Mouse (Mus musculus) gonadal fat pad, adult 2 months (tissue): ENCODE data around the gene Cd93. TPM values are rescaled to one million over a fixed set of nuclear protein-coding genes. Genes with fewer than 3 reads are reported as not detected.
A peak's percentile ranks its signal among the peaks of the same experiment; 100 is the strongest.

Source experiments
- DNase-seq: peaks from one replicate; pipeline ENCODE4 v3.0.0-alpha.2; 2012; ENCODE audit warnings: low read depth
- polyA plus RNA-seq: library from polyadenylated mRNA; depleted of rRNA; stranded (reverse); fragments of >200 nt; gene quantifications from 2 replicates; pipeline ENCODE4 v1.2.3, GENCODE M21; 2012; rRNA removed

Gene Cd93
- 16.9 and 20.1 TPM in 2 replicates for polyA plus RNA-seq

DNA sequence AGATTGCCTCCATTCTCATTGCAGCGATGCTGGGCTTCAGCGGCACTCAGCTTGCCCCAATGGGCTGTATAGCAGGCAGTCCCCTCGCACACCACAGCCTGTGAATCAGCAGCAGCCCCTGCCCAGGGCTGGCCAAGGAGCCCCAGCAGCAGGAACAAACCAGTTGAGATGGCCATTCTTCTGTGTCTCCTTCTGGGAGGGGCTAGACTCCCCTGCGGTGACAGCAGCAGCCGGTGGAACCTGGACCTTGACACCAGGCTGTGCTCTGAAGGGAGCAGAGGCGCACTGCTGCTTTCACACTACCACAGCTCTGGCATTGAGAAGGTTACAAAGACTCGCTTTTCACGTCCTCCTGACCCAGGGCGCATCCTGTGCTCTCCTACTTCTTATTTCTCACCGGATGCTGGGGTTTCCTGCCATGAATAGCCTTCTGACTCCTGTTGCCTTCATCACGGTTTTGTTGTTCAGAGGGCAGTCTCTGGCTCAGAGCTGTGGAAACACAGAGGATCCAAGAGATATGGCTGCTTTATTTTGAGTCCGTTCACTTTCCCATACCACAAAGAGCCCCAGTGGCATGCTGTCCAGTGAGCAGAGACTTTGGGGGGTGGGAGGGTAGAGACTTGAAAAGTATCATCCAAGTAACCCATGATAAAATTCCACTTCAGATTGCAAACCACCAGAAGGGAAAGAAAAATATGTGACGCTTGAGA is at the start of gene Cd93:
Gene Cd93 (minus strand): TSS at position 315 of the 710 bp plus-strand sequence.
- DNase-seq, result no peak

DNA sequence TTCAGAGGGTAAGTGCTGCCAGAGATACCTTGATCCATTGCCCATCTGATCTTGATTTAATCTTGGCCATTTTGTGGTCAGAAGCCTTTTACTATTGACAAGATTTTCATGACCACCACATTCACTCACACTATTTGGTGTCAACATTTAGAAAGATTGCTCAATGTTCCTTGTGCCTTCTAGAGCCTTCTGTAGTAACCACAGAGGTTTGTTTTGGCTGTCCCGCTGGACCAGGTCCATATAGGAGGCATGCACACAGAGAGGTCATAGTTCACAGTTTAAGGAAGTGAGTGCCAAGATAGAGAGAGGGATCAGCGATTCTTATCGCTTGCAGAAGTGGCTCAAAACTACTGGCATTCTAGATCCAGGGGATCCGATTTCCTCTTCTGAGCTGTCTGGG is 48.7 kb upstream of the Cd93 start:
- DNase-seq, result peak; percentile 89

DNA sequence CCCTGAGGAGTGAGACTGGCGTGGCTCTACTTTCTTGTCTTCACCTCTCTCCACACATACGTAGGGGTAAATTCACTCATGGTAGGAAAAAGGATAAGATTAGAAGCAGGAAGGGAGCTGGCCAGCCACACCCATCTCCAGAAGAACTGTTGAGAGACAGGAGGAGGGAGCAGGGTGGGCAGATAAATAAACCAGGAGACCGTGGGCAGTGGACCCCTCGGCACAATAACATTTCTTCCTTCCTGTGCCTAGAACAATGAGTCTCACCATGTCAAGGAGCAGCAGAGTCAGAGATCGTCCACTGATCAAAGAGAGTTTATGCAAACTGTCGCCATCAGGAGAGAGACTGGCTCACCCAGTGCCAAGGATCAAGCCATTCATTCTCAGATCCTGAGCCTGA is 46.8 kb upstream of the Cd93 start:
- DNase-seq, result no peak

DNA sequence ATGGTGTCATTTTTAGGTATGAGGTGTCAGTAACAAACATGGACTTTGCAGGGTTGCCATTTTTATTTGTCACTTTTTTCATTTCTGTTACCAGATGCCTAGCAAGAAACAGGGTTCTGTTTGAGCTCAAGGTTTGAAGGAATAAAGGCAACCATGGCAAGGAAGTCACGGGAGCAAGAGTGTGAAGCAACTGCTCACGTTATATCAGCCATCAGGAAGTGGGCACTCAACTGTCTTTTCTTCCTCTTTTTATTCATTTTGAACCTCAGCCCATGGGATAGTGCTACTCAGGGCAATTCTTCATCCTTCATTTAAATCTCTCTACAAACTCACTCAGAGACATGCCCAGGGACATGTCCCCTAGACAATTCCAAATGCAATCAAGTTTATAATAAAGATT is 45.5 kb upstream of the Cd93 start:
- no peak for DNase-seq

DNA sequence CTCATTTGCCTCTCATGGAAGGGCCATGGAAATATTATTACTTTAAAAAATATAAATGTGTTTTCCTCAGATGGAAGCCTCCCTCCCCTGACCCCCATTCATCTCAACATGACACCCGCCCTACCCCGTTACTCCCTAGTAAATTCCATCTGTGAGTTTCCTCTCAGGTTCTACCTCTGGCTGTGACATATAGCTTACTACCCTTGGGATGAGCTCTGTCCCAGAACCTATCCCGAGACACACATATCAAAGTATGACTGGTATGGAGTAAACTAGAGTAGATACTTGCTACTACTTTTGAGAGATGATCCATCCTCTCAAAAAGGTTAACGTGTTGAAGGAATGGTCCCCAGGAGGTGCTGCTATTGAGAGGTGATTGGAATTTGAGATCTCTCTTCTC is 42.2 kb upstream of the Cd93 start:
- no peak for DNase-seq

DNA sequence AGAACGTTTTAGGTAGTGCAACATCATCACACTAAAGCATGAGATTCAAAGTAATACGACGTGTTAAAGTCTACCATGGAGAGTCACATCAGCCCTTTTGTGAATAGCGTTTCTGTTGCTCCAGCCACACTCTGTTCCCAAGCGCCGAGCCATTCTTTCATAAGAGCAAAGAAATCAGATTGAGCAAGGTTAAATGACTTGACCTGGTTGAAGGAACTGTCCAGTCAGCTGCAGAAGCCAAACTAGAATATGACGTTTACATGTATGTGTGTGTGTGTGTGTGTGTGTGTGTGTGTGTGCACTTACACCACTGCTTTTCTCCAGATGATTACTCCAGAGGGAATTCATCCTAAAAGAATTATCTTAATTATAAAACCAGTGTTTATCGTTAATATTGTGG is 37.0 kb upstream of the Cd93 start:
- DNase-seq, result no peak

GRCm38 (mm10) chr2:148478141-148478701 is 34.9 kb upstream of the Cd93 start:
- no peak for DNase-seq

- no peak for DNase-seq
Measured at GRCm38 (mm10) chr2:148477346-148477745, 34.0 kb upstream of the Cd93 start.

GRCm38 (mm10) chr2:148476576-148476975 is 33.2 kb upstream of the Cd93 start:
- DNase-seq, result no peak

- DNase-seq, result no peak
Measured at GRCm38 (mm10) chr2:148475879-148476495, 32.6 kb upstream of the Cd93 start.

DNA sequence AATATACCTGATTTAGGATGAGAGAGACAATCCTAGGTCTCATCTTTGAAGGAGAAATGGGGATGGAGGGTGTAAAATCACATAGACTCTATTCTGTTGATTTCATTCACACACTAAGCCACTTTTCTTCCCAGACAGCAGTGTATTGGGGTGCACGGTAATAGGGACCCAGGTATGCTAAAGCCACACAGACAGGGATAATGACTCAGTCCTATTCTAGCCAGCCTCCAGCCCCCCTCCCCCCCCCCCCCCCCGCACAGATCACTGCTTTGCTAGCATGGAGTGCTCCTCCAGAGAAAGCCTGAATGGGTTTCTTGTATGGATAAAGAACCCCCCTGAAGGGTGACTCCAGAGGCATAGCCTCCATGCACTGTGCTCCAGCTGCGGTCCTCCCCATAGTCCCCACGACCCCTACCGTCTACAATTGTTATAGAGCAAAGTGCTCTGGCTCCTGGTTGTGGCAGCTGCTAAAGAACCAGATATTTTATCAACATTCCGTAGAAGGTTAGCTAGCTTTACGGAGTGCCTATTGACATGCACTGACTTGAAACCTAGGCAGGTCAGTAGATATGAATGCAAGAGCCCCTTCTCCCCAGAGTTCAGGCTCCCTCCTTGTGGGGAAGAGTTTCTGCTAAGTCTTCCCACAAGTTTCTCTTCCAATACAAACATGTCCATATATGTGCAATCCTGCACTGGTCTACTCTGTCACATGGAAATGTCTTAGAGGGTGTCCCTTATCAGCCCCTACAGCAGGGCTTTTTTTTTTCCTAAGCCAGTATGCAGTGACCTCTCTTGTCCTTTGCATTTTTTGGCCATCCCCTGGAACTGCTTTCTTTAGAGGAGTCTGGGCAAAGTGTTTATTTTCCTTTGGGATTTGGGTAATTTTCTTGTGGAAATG is 26.2 kb upstream of the Cd93 start:
- no peak for DNase-seq

DNA sequence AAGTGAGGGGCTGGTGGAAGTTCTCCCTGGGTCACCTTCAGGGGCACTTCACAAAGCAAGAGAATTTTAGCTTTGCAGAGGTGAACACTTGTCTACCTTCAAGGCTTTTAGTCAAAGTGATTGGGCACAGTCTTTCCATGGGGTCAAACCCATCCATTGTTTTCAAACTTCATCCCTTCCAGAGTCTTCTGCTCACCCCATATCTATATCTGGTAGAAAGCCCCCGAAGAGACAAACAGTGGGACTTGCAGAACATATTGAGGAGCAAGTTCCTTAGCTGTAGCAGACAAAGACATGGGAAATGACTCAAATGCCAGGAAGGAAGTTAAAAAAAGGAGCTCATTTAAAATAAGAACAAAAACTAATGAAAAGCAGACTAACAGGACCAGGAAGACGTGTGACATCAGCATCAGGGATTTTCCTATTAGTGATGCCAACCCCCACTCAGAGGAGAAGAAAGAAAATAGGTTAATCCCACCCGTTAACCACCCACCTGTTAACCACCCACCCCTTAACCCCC is 24.6 kb upstream of the Cd93 start:
- no peak for DNase-seq

DNA sequence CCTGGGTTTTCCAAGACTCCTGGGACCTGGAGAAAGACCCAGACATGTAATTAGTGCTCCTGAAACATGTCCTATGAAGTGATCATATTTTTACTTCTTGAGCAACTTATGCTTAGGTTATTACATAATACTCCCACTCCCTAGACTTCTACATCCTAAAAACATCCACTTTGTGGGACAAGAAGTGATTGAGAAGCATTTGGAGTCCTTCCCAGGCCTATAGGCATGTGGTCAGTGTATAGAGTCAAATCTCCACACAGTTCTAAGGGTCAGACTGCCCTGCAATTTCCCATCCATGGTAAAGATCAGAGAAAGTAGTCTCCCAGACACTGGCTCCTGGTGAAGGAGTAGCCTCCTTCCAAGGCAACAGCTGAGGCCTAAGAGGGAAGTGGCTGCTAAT is 12.0 kb upstream of the Cd93 start:
- DNase-seq, result no peak

- no peak for DNase-seq
Measured at GRCm38 (mm10) chr2:148454014-148454542, 10.7 kb upstream of the Cd93 start.

GRCm38 (mm10) chr2:148453061-148453460 is 9.7 kb upstream of the Cd93 start:
- DNase-seq, result peak; percentile 90

- DNase-seq, result peak; percentile 94
Measured at GRCm38 (mm10) chr2:148451498-148451897, 8.1 kb upstream of the Cd93 start.

DNA sequence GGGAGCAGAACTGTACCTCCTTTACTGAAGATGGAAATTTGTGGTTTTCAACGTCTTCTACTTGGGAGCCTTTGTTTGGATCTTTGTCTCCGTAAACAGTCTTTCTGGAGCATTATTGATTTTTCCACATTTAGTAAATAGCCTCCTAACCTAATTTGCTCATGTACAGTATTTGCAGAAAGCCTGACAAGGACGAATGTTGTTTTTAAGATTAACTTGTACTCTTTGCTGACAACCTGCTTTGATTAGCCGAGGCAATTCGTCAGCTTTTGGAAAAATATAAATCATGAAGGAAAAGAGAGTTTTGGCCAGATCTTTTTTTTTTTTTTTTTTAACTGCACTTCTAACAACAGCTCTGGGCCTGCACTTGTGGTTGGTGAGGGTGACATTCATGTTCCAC is 7.3 kb upstream of the Cd93 start:
- no peak for DNase-seq

GRCm38 (mm10) chr2:148449659-148450058 is 6.3 kb upstream of the Cd93 start:
- no peak for DNase-seq

DNA sequence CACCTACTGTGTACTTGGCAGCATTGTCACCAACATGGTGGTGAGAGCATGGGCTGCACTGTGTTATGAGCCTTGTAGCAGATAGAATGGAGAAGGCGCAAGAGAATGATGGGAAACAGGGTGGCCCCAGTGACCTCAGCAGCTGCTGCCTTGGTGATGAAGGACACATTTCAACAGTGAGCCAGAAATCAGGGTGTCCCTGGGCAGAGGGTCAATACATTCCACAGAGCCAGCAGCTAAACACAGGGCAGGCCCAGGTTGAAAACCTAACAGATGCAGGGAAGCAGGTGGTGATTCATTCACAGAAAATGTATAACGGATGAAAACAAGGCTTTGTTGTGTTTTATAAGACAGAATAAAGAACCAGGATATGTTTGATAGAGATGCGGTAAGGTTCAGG is 3.1 kb upstream of the Cd93 start:
- DNase-seq, result no peak

- no peak for DNase-seq
Measured at GRCm38 (mm10) chr2:148445616-148446015, 2.3 kb upstream of the Cd93 start.

- DNase-seq, result no peak
Measured at GRCm38 (mm10) chr2:148444472-148444871, 1.1 kb upstream of the Cd93 start.

GRCm38 (mm10) chr2:148442710-148443109 is 653 bp downstream of the Cd93 start:
- no peak for DNase-seq
